Mouse (Mus musculus) hindbrain, postnatal 0 days (tissue): ENCODE data around the gene Pheta2. TPM values are rescaled to one million over a fixed set of nuclear protein-coding genes. Genes with fewer than 3 reads are reported as not detected.

ENCODE experiments used
- ATAC-seq: fragments of 200-750 bp; cut with Nextera tagmentation; 2 replicates; pipeline ENCODE4 v1.8.0; 2017; ENCODE audit warnings: mild to moderate bottlenecking, moderate TSS enrichment, moderate library complexity
- DNase-seq: peaks from one replicate; pipeline ENCODE4 v3.0.0-alpha.2; 2015; ENCODE audit warnings: low spot score
- H3K27ac ChIP-seq: fragments of 300-500 bp; sonication (generic); 2 replicates; pipeline ENCODE4 v1.5.1; 2014; ENCODE audit warnings: mild to moderate bottlenecking
- H3K27me3 ChIP-seq: fragments of 300-500 bp; sonication (generic); 2 replicates; pipeline ENCODE4 v1.6.1; 2014; ENCODE audit warnings: low read length, mixed read lengths; ENCODE audit not compliant: insufficient read depth
- H3K36me3 ChIP-seq: fragments of 300-500 bp; sonication (generic); 2 replicates; pipeline ENCODE4 v1.6.1; 2014; ENCODE audit warnings: low read length, mixed read lengths; ENCODE audit not compliant: insufficient read depth
- H3K4me1 ChIP-seq: fragments of 300-500 bp; sonication (generic); 2 replicates; pipeline ENCODE4 v1.6.1; 2014; ENCODE audit warnings: antibody characterized with exemption, low read length, mixed read lengths; ENCODE audit not compliant: insufficient read depth
- H3K4me2 ChIP-seq: fragments of 300-500 bp; sonication (generic); 2 replicates; pipeline ENCODE4 v1.6.1; 2014; ENCODE audit warnings: low read depth, mild to moderate bottlenecking, low read length, moderate library complexity, mixed read lengths
- H3K4me3 ChIP-seq: fragments of 300-500 bp; sonication (generic); 2 replicates; pipeline ENCODE4 v1.5.1; 2014; ENCODE audit warnings: low read length
- H3K9ac ChIP-seq: fragments of 300-500 bp; sonication (generic); replicated peaks from 2 replicates; pipeline ENCODE4 v1.6.1; 2014; ENCODE audit warnings: mild to moderate bottlenecking, low read length, moderate library complexity, mixed read lengths
- H3K9me3 ChIP-seq: fragments of 300-500 bp; sonication (generic); 2 replicates; pipeline ENCODE4 v1.6.1; 2016; ENCODE audit warnings: low read length, mixed read lengths
- CTCF ChIP-seq: IDR thresholded peaks from 2 replicates; pipeline ENCODE4 v1.5.1; 2016; ENCODE audit warnings: antibody characterized with exemption, control low read depth, low read depth
- WGBS: fragments of 180-500 bp; shearing (Covaris S2); extraction: QIAGEN DNeasy Blood & Tissue Kit; methylation state at CpG from one replicate; pipeline ENCODE4 v1.1.7; 2014; 5-methylcytosine and 5-hydroxymethylcytosine counted together
- polyA plus RNA-seq: library from polyadenylated mRNA; unstranded; fragments of >200 nt; fragmentation: Nextera tagmentation; extraction: Ambion mirVana; gene quantifications from 2 replicates; pipeline ENCODE4 v1.2.1, GENCODE M21; 2015
- total RNA-seq: library from RNA; depleted of rRNA; stranded (reverse); fragments of >200 nt; gene quantifications from 2 replicates; pipeline ENCODE4 v1.2.3, GENCODE M21; 2014; rRNA removed

Gene Pheta2
- total RNA-seq (0.93 and 1.2 TPM in 2 replicates), polyA plus RNA-seq (1.3 and 1.4 TPM in 2 replicates)

- Histone ChIP-seq H3K9ac (peak within 1 kb of the TSS; percentile 54), H3K36me3 (0 out of 2 replicates have a peak, but pooled peaks cover 6% of the 10 kb centered on the region), H3K9me3 (no peaks in the 10 kb centered on the region), H3K4me3 (peak within 1 kb of the TSS; percentile 48), H3K4me1 (peaks cover 14% of the 10 kb centered on the region; the same call in 1 of the 2 replicates), H3K27me3 (no peaks in the 10 kb centered on the region), H3K27ac (peak within 1 kb of the TSS; percentile 45; the same call in 1 of the 2 replicates), H3K4me2 (peak within 1 kb of the TSS; percentile 64)
- WGBS: under 1% methylated on average over 41 of the region's 41 CpGs
- DNase-seq (peak; percentile 97), ATAC-seq (peak; percentile 93)
- no peak; the same call in 1 of the 2 replicates for TF ChIP-seq CTCF
Observed at GRCm38 (mm10) chr15:82338593-82339112, at the start of gene Pheta2, which contains the start of the genes Naga and Smdt1. TSS of gene Pheta2 (plus strand) at chr15:82338942. TSS of gene Naga (minus strand) at chr15:82338925. TSS of gene Smdt1 (plus strand) at chr15:82338959.

GRCm38 (mm10) chr15:82290252-82290651 is 48.5 kb upstream of the Pheta2 start:
- TF ChIP-seq CTCF: no peak
- no peak overlapping the region for H3K4me3 ChIP-seq
- H3K4me2 ChIP-seq: no peak overlapping the region
- H3K27ac ChIP-seq: no peak overlapping the region
- H3K9ac ChIP-seq: no peak overlapping the region
- H3K4me1 ChIP-seq: peaks cover 11% of the 10 kb centered on the region
- DNase-seq: no peak
- no peak for ATAC-seq
- WGBS: 93% methylated on average over 7 of the region's 7 CpGs
- no peaks in the 10 kb centered on the region for H3K9me3 ChIP-seq
- no peaks in the 10 kb centered on the region for H3K27me3 ChIP-seq
- peaks cover 54% of the 10 kb centered on the region for H3K36me3 ChIP-seq

GRCm38 (mm10) chr15:82292851-82293250 is 45.9 kb upstream of the Pheta2 start:
- Histone ChIP-seq H3K36me3 (peaks cover 30% of the 10 kb centered on the region), H3K4me3 (no peak overlapping the region), H3K27me3 (no peaks in the 10 kb centered on the region), H3K9ac (no peak overlapping the region), H3K27ac (peak overlapping the region; percentile 60), H3K4me2 (0 out of 2 replicates have a peak overlapping the region, but pooled peaks have one; percentile 19), H3K9me3 (no peaks in the 10 kb centered on the region), H3K4me1 (peaks cover 11% of the 10 kb centered on the region)
- WGBS: 12% methylated on average over 5 of the region's 5 CpGs
- no peak for ATAC-seq
- no peak for DNase-seq
- 0 out of 2 replicates have a peak, but pooled peaks have one; percentile 13 for TF ChIP-seq CTCF

GRCm38 (mm10) chr15:82293271-82293711 is 45.5 kb upstream of the Pheta2 start:
- H3K4me3 ChIP-seq: no peak overlapping the region
- H3K4me2 ChIP-seq: 0 out of 2 replicates have a peak overlapping the region, but pooled peaks have one; percentile 19
- ATAC-seq (peak; percentile 92), DNase-seq (peak; percentile 74)
- H3K4me1 ChIP-seq: peaks cover 11% of the 10 kb centered on the region
- H3K27ac ChIP-seq: peak overlapping the region; percentile 60
- H3K9ac ChIP-seq: no peak overlapping the region
- peaks cover 30% of the 10 kb centered on the region for H3K36me3 ChIP-seq
- no peaks in the 10 kb centered on the region for H3K9me3 ChIP-seq
- WGBS: 2% methylated on average over 7 of the region's 7 CpGs
- no peaks in the 10 kb centered on the region for H3K27me3 ChIP-seq
- no peak for TF ChIP-seq CTCF

DNA sequence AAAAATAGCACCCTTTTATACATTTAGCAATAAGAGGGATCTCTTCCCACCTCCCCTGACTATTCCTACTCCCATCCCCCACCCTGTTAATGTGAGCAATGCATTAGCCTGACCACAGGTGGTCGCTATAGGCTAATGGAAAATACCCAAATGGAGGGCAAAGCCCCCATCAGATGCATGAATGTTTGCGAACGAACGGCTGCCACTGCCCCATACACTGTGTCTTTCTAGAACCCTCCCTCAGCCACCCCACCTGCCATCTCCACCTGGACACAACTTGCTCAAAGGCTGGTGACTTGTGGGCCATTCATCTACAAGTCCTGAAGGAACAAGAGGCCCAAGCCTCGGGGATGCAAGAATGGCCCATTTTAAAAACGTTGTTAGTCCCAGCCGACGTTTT is 44.7 kb upstream of the Pheta2 start:
- Histone ChIP-seq H3K9ac (no peak overlapping the region), H3K27ac (peak overlapping the region; percentile 60; the same call in 1 of the 2 replicates), H3K4me3 (no peak overlapping the region), H3K36me3 (peaks cover 28% of the 10 kb centered on the region), H3K27me3 (no peaks in the 10 kb centered on the region), H3K9me3 (no peaks in the 10 kb centered on the region), H3K4me2 (0 out of 2 replicates have a peak overlapping the region, but pooled peaks have one; percentile 7), H3K4me1 (peaks cover 11% of the 10 kb centered on the region)
- 26% methylated on average over 8 of the region's 8 CpGs for WGBS
- TF ChIP-seq CTCF: peak; percentile 75
- DNase-seq (peak; percentile 85), ATAC-seq (peak; percentile 57)

DNA sequence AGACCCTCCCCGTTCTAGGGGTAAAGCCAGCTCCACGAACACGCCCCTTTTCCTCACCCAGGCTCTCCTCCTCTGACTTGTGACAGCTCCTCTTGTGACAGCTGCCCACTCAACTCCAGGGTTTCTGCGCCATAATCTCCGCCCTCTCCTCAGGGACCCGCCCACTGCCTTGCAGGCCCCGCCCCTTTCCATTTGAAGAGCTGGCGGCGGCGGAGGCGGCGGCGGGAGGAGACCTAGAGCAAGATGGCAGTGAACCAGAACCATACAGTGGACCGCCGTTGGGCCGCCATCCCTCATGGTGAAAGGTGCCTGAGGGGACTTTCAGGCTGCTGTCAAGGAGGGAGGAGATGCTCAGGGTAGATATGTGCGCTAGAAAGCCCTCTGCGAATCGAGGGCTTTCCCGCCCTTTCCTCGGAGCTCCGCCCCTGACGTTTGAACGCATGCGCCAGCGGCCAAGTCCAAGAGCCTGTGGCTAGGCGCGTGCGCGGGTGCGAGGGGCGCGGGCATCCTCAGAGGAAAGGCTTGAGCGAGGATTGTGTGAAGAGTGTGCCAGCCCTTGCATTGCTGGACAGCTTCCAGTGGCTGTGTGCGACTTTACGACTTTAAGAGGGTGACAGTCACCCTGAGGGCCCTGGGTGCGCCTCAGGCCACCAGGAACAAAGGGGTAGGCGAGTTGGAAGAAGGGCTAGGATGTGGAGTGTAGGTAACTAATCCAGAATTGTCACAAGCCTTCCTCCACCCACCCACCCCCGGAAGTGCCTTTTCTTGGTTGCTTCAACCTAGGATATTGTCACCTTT is 39.8 kb upstream of the Pheta2 start, which contains the start of gene Wbp2nl:
Wbp2nl (plus strand) TSS at position 191 of the 798 bp plus-strand sequence.
- no peaks in the 10 kb centered on the region for H3K36me3 ChIP-seq
- no peak for TF ChIP-seq CTCF
- no peak within 1 kb of the TSS for H3K4me3 ChIP-seq
- ATAC-seq (peak; percentile 44; the same call in 1 of the 2 replicates), DNase-seq (peak; percentile 21)
- no peaks in the 10 kb centered on the region for H3K9me3 ChIP-seq
- no peak within 1 kb of the TSS for H3K9ac ChIP-seq
- no peaks in the 10 kb centered on the region for H3K27me3 ChIP-seq
- H3K27ac ChIP-seq: no peak within 1 kb of the TSS
- H3K4me2 ChIP-seq: peak within 1 kb of the TSS; percentile 18; the same call in 1 of the 2 replicates
- peaks cover 5% of the 10 kb centered on the region for H3K4me1 ChIP-seq
- 59% methylated on average over 39 of the region's 39 CpGs for WGBS
